Mouse (Mus musculus) c-Kit-negative CD71-positive TER-119-positive erythroid progenitor cells, embryonic 14.5 days (primary cell): Measurements from ENCODE around the gene Pram1.

Source experiments
- DNase-seq: peaks from one replicate; pipeline ENCODE4 v3.0.0-alpha.2; 2013; ENCODE audit warnings: low read depth, low spot score

The Pram1 gene

GRCm38 (mm10) chr17:33669681-33670080, 31.8 kb downstream of the Pram1 start:
- DNase-seq = no peak

- no peak for DNase-seq
Measured at GRCm38 (mm10) chr17:33673837-33674236, 36.0 kb downstream of the Pram1 start.

- DNase-seq = no peak
Measured at GRCm38 (mm10) chr17:33675452-33675851, 37.6 kb downstream of the Pram1 start.

GRCm38 (mm10) chr17:33676086-33676485, 38.2 kb downstream of the Pram1 start:
- no peak for DNase-seq

GRCm38 (mm10) chr17:33678771-33679170, 40.9 kb downstream of the Pram1 start:
- no peak for DNase-seq

- no peak for DNase-seq
Measured at GRCm38 (mm10) chr17:33681767-33682166, 43.9 kb downstream of the Pram1 start.

- DNase-seq = peak; percentile 45
Measured at GRCm38 (mm10) chr17:33684671-33685231, 46.9 kb downstream of the Pram1 start.

GRCm38 (mm10) chr17:33685249-33685653, 47.4 kb downstream of the Pram1 start:
- peak; percentile 90 for DNase-seq

- DNase-seq = no peak
Measured at GRCm38 (mm10) chr17:33686760-33687159, 48.9 kb downstream of the Pram1 start, which contains the start of gene Hnrnpm. Gene Hnrnpm, minus strand, starts transcription at chr17:33686860.
